Mouse (Mus musculus) spleen, adult 2 months (tissue): ENCODE data around the gene Igf2bp3. TPM values are rescaled to one million over a fixed set of nuclear protein-coding genes. Genes with fewer than 3 reads are reported as not detected.

ENCODE experiments used
- DNase-seq, 2 experiments: peaks; one replicate each; pipeline versions ENCODE4 v3.0.0 to v3.0.0-alpha.2; 2012 to 2021; ENCODE audit warnings: low spot score in 2 of 2, low read depth in 1 of 2
- H3K27ac ChIP-seq: fragments of 200-500 bp; 2 replicates; pipeline ENCODE4 v1.5.1; 2012; ENCODE audit warnings: low read length, inconsistent platforms; ENCODE audit not compliant: insufficient read depth
- H3K27me3 ChIP-seq: fragments of 200-500 bp; 2 replicates; pipeline ENCODE4 v1.6.1; 2012; ENCODE audit warnings: mild to moderate bottlenecking, moderate library complexity, low read length, inconsistent platforms; ENCODE audit not compliant: control insufficient read depth, insufficient read depth
- H3K36me3 ChIP-seq: fragments of 200-500 bp; 2 replicates; pipeline ENCODE4 v1.6.1; 2012; ENCODE audit warnings: mild to moderate bottlenecking, low read length, inconsistent platforms; ENCODE audit not compliant: control insufficient read depth, insufficient read depth
- H3K4me1 ChIP-seq: fragments of 200-500 bp; 2 replicates; pipeline ENCODE4 v1.6.1; 2011; ENCODE audit warnings: inconsistent platforms; ENCODE audit not compliant: control insufficient read depth, insufficient read depth, insufficient read length
- H3K4me3 ChIP-seq: fragments of 200-500 bp; 2 replicates; pipeline ENCODE4 v1.5.1; 2011; ENCODE audit warnings: mild to moderate bottlenecking, inconsistent platforms; ENCODE audit not compliant: insufficient read depth, insufficient read length; ENCODE audit errors: extremely low read depth
- CTCF ChIP-seq: fragments of 200-500 bp; IDR thresholded peaks from 2 replicates; pipeline ENCODE4 v1.5.1; 2011; ENCODE audit warnings: mild to moderate bottlenecking, inconsistent platforms; ENCODE audit not compliant: insufficient read depth, insufficient read length, insufficient replicate concordance; ENCODE audit errors: extremely low read depth
- POLR2A ChIP-seq: fragments of 200-500 bp; IDR thresholded peaks from 2 replicates; pipeline ENCODE4 v1.6.1; 2011; ENCODE audit warnings: low read depth, low read length, inconsistent platforms
- WGBS: fragments of 180-500 bp; shearing (Covaris S2); methylation state at CpG from one replicate; pipeline ENCODE4 v1.1.7; 2018; 5-methylcytosine and 5-hydroxymethylcytosine counted together
- polyA plus RNA-seq: library from polyadenylated mRNA; depleted of rRNA; stranded (reverse); fragments of >200 nt; gene quantifications from 2 replicates; pipeline ENCODE4 v1.2.3, GENCODE M21; 2012; rRNA removed

The Igf2bp3 gene
- polyA plus RNA-seq, 1 experiment: 0.08 TPM

GRCm38 (mm10) chr6:49046502-49046901 is 168.3 kb downstream of the Igf2bp3 start:
- no peak overlapping the region for H3K27ac ChIP-seq
- 77% methylated on average over 6 of the region's 6 CpGs for WGBS
- TF ChIP-seq CTCF: no peak
- TF ChIP-seq POLR2A: no peak

DNA sequence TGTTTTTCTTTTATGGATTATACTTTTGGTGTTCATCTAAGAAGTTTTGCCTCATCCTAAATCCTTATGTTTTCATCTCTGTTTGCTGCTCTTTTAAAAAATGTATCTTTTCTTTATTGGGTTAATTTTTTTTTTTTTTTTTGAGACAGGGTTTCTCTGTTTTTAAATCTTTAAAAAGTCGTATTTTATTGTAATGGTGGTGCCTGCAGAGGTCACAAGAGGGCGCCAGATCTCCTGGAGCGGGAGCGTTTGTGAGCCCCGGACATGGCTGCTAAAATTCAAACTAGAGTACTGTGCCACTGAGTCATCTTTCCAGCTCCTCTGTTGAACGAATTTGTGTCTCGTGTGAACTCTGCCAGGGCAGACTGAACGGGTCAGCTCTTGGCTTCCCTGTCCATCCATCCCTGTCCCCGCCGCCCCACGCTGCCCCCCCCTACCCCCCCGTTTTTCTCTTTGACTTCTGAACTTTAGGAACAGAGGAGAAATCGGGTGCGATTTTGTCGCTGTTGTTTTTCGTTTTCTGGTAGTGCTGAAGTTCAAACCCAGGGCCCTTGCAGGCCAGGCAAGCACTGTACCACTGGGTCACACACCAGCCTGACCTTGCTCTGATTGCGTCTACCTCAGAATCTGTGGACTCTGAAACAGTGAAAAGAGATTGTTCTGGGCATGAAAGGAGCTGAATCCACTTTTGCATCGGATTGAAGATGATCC is 175.1 kb downstream of the Igf2bp3 start:
- DNase-seq: peak; percentile 26 to 55
- Histone ChIP-seq H3K27ac (no peak overlapping the region), H3K36me3 (no peaks in the 10 kb centered on the region), H3K4me3 (peak overlapping the region; percentile 35; the same call in 1 of the 2 replicates), H3K27me3 (no peaks in the 10 kb centered on the region), H3K4me1 (no peaks in the 10 kb centered on the region)
- TF ChIP-seq CTCF: peak; percentile 70; the same call in 1 of the 2 replicates
- TF ChIP-seq POLR2A: no peak
- 14% methylated on average over 18 of the region's 18 CpGs for WGBS

More at GRCm38 (mm10) chr6:49046502-49046901, 168.3 kb downstream of the Igf2bp3 start:
- H3K27me3 ChIP-seq: no peaks in the 10 kb centered on the region
- DNase-seq: no peak
- H3K36me3 ChIP-seq: no peaks in the 10 kb centered on the region
- no peak overlapping the region for H3K4me3 ChIP-seq
- H3K4me1 ChIP-seq: no peaks in the 10 kb centered on the region

- H3K36me3 ChIP-seq: no peaks in the 10 kb centered on the region
- DNase-seq: no peak
- no peak overlapping the region for H3K4me3 ChIP-seq
- H3K4me1 ChIP-seq: no peaks in the 10 kb centered on the region
- no peak overlapping the region for H3K27ac ChIP-seq
- 79% methylated on average over 12 of the region's 12 CpGs for WGBS
- H3K27me3 ChIP-seq: no peaks in the 10 kb centered on the region
- TF ChIP-seq POLR2A (no peak), CTCF (no peak)
These were observed 177.5 kb downstream of the Igf2bp3 start for GRCm38 (mm10) chr6:49037268-49037662.

GRCm38 (mm10) chr6:49036275-49037267 is 178.2 kb downstream of the Igf2bp3 start, which contains the start of gene Gpnmb:
Gene Gpnmb, plus strand, starts transcription at chr6:49036546.
- Histone ChIP-seq H3K27ac (no peak within 1 kb of the TSS), H3K4me1 (no peaks in the 10 kb centered on the region), H3K4me3 (0 out of 2 replicates have a peak within 1 kb of the TSS, but pooled peaks have one; percentile 0), H3K36me3 (no peaks in the 10 kb centered on the region), H3K27me3 (no peaks in the 10 kb centered on the region)
- 40% methylated on average over 28 of the region's 28 CpGs for WGBS
- DNase-seq: no peak
- TF ChIP-seq POLR2A: no peak
- no peak for TF ChIP-seq CTCF

Other genes starting within 250 kb of the Igf2bp3 start
- 0.02 TPM in 1 of 2 replicates, not detected in the other for gene Doxl2, start 240.0 kb downstream of the Igf2bp3 start, polyA plus RNA-seq
- not detected in 2 replicates for gene Svs1, start 228.1 kb downstream of the Igf2bp3 start, polyA plus RNA-seq
- gene Gpnmb, start 178.4 kb downstream of the Igf2bp3 start, polyA plus RNA-seq: 1.3 and 3.8 TPM in 2 replicates
- 9.9 and 12.2 TPM in 2 replicates for gene Malsu1, start 141.2 kb downstream of the Igf2bp3 start, polyA plus RNA-seq
- gene Tra2a, start 49.1 kb upstream of the Igf2bp3 start, polyA plus RNA-seq: 25.8 and 27.3 TPM in 2 replicates
- 1.5 and 1.7 TPM in 2 replicates for gene Ccdc126, start 104.3 kb upstream of the Igf2bp3 start, polyA plus RNA-seq
- 0.74 and 0.83 TPM in 2 replicates for gene Fam221a, start 152.8 kb upstream of the Igf2bp3 start, polyA plus RNA-seq
- gene Stk31, start 180.6 kb upstream of the Igf2bp3 start, polyA plus RNA-seq: not detected in 2 replicates